Mouse (Mus musculus): Measurements from ENCODE around the gene AI661453. TPM values are rescaled to one million over a fixed set of nuclear protein-coding genes. Genes with fewer than 3 reads are reported as not detected.

Gene AI661453
- total and polyA plus RNA-seq, 3 experiments = not detected

DNA sequence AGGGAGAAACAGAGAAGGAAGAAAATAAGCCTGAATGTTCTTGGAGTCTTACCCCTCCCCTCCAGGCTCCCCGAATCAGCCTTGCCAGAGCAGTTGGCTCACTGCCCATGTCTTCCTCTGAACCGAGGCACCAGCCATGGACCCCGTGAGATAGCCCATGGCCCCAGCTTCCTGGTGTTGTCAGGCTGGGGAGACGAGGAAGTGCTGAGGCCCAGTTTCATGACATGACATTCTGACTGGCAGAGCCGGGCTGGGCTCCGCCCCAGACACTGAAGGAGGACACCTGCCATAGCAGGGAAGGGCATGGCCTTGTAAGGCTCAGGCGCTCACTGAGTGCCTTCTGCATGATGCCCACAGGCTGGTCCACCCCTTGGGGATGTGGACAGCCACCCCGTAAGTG lies 18.3 kb downstream of the AI661453 start (continued):
- TF ChIP-seq IRF4 (IDR thresholded peaks at IDR 0.05; ENCODE audit: low read depth, low read length) = no peak
- TF ChIP-seq NRF1 (IDR thresholded peaks at IDR 0.05; ENCODE audit: low read depth, low read length) = no peak; the same call in 1 of the 2 replicates
- no peak for TF ChIP-seq POLR2AphosphoS2 (IDR thresholded peaks at IDR 0.05; ENCODE audit: low read depth, low read length)
- no peak for TF ChIP-seq CHD1 (IDR thresholded peaks at IDR 0.05; ENCODE audit: low read depth, low read length)
- peak; percentile 78 for TF ChIP-seq TCF12 (IDR thresholded peaks at IDR 0.05; ENCODE audit: low read depth, low read length)
- 0 out of 2 replicates have a peak, but pooled peaks have one; percentile 37 for TF ChIP-seq TBP (conservative IDR thresholded peaks at IDR 0.05; ENCODE audit: low read depth, low read length)
- TF ChIP-seq MXI1 (IDR thresholded peaks at IDR 0.05; ENCODE audit: low read depth, low read length) = peak; percentile 47; the same call in 1 of the 2 replicates
- peak; percentile 52; the same call in 1 of the 2 replicates for TF ChIP-seq NELFE (IDR thresholded peaks at IDR 0.05; ENCODE audit: low read depth, low read length)
- TF ChIP-seq UBTF (IDR thresholded peaks at IDR 0.05; ENCODE audit: low read depth, low read length) = no peak
- TF ChIP-seq EP300 (IDR thresholded peaks at IDR 0.05; ENCODE audit: low read length) = no peak

DNA sequence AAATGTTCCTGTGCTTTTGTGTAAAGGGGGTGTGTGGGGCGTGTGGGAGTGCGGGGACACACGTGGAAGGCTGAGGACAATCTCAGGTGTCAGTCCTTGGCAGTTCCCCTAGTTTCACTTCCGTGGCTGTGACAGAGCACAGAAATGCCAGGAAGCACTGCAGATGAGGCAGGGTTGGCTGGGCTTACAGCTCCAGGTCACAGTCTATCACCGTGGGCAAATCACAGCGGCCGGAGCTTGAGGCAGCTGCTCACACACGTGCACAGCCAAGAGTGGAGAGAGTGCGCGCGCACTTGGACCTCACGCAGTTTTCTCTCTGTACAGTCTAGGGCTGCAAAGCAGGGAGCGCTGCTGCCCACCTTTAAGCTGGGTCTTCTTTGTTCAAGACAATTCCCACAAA lies 21.9 kb downstream of the AI661453 start:
- no peaks in the 10 kb centered on the region for H3K27me3 ChIP-seq (replicated peaks)

GRCm38 (mm10) chr17:47458936-47459335 lies 22.5 kb downstream of the AI661453 start:
- DNase-seq (ENCODE audit: extremely low read depth) = no peak
- dilution Hi-C loops (cut with MboI; ENCODE audit: extremely low pct_ligation_motif_present, extremely low pct_unique_long_range_greater_than_20kb, low sequenced_read_pairs) (no loop called here), in situ Hi-C loops (cut with MboI; ENCODE audit: low pct_ligation_motif_present, low pct_unique_long_range_greater_than_20kb, low sequenced_read_pairs) (no loop called here)

More for the DNA sequence above, 21.9 kb downstream of the AI661453 start:
- in situ Hi-C loops (cut with MboI; ENCODE audit: low pct_ligation_motif_present, low pct_unique_long_range_greater_than_20kb, low sequenced_read_pairs) = no loop called here
- no peak overlapping the region for H3K4me2 ChIP-seq (ENCODE audit: insufficient read depth, low read depth, poor library complexity, severe bottlenecking)
- no peaks in the 10 kb centered on the region for H3K9me3 ChIP-seq (replicated peaks; ENCODE audit: low read length)
- dilution Hi-C loops (cut with MboI; ENCODE audit: extremely low pct_ligation_motif_present, extremely low pct_unique_long_range_greater_than_20kb, low sequenced_read_pairs) = no loop called here
- peaks cover 18 to 47% of the 10 kb centered on the region in 2 experiments for H3K4me1 ChIP-seq (ENCODE audit: control insufficient read depth in 1 of 2, insufficient read depth in 2 of 2)
- no peaks in the 10 kb centered on the region for H3K79me2 ChIP-seq (replicated peaks; ENCODE audit: control insufficient read depth, extremely low read depth, insufficient read depth, poor library complexity, severe bottlenecking)
- no peak overlapping the region for H3K27ac ChIP-seq (ENCODE audit: insufficient read depth, low read depth)
- no peak overlapping the region for H3K4me3 ChIP-seq (replicated peaks in 1 of 3; ENCODE audit: low read depth in 2 of 3, low read length in 2 of 3, poor library complexity in 1 of 3)
- no peak for DNase-seq (ENCODE audit: extremely low read depth)
- TF ChIP-seq ZNF384 (IDR thresholded peaks at IDR 0.05; ENCODE audit: low read depth, low read length) = no peak
- no peak overlapping the region for H3K9ac ChIP-seq (ENCODE audit: insufficient read depth, low read depth)
- H3K36me3 ChIP-seq (replicated peaks in 1 of 2; ENCODE audit: control insufficient read depth in 1 of 2, insufficient read depth in 1 of 2, low read length in 1 of 2) = no peaks in the 10 kb centered on the region

More at GRCm38 (mm10) chr17:47458936-47459335, 22.5 kb downstream of the AI661453 start:
- Histone ChIP-seq H3K4me1 (ENCODE audit: control insufficient read depth in 1 of 2, insufficient read depth in 2 of 2) (peaks cover 18 to 47% of the 10 kb centered on the region in 2 experiments), H3K9me3 (replicated peaks; ENCODE audit: low read length) (no peaks in the 10 kb centered on the region), H3K27ac (ENCODE audit: insufficient read depth, low read depth) (no peak overlapping the region), H3K79me2 (replicated peaks; ENCODE audit: control insufficient read depth, extremely low read depth, insufficient read depth, poor library complexity, severe bottlenecking) (no peaks in the 10 kb centered on the region), H3K4me2 (ENCODE audit: insufficient read depth, low read depth, poor library complexity, severe bottlenecking) (no peak overlapping the region), H3K36me3 (replicated peaks in 1 of 2; ENCODE audit: control insufficient read depth in 1 of 2, insufficient read depth in 1 of 2, low read length in 1 of 2) (no peaks in the 10 kb centered on the region), H3K27me3 (replicated peaks) (no peaks in the 10 kb centered on the region), H3K4me3 (replicated peaks in 1 of 3; ENCODE audit: low read depth in 2 of 3, low read length in 2 of 3, poor library complexity in 1 of 3) (no peak overlapping the region), H3K9ac (ENCODE audit: insufficient read depth, low read depth) (no peak overlapping the region)
- TF ChIP-seq KAT2A (IDR thresholded peaks at IDR 0.05; ENCODE audit: insufficient replicate concordance, low read length) = no peak
- TF ChIP-seq CHD1 (IDR thresholded peaks at IDR 0.05; ENCODE audit: low read depth, low read length) = no peak
- TF ChIP-seq JUND (conservative IDR thresholded peaks at IDR 0.05; ENCODE audit: low read depth, low read length) = no peak
- TF ChIP-seq SIN3A (IDR thresholded peaks at IDR 0.05; ENCODE audit: low read length) = no peak
- TF ChIP-seq ELF1 (IDR thresholded peaks at IDR 0.05; ENCODE audit: low read depth, low read length) = no peak
- no peak for TF ChIP-seq IRF4 (IDR thresholded peaks at IDR 0.05; ENCODE audit: low read depth, low read length)
- TF ChIP-seq USF1 (IDR thresholded peaks at IDR 0.05; ENCODE audit: low read depth, low read length) = no peak
- TF ChIP-seq NRF1 (IDR thresholded peaks at IDR 0.05; ENCODE audit: low read depth, low read length) = no peak
- TF ChIP-seq NELFE (IDR thresholded peaks at IDR 0.05; ENCODE audit: low read depth, low read length) = no peak
- no peak for TF ChIP-seq MAX (IDR thresholded peaks at IDR 0.05; ENCODE audit: low read length)
- TF ChIP-seq RAD21 (IDR thresholded peaks at IDR 0.05; ENCODE audit: low read depth, low read length) = no peak
- no peak for TF ChIP-seq GABPA (IDR thresholded peaks at IDR 0.05; ENCODE audit: insufficient replicate concordance, low read depth, low read length)
- no peak for TF ChIP-seq JUN (IDR thresholded peaks at IDR 0.05; ENCODE audit: insufficient read depth, low read depth, low read length)
- TF ChIP-seq PAX5 (IDR thresholded peaks at IDR 0.05; ENCODE audit: low read length) = no peak
- TF ChIP-seq HCFC1 (IDR thresholded peaks at IDR 0.05; ENCODE audit: low read depth, low read length) = no peak
- no peak for TF ChIP-seq CTCF (conservative IDR thresholded peaks at IDR 0.05 in 1 of 2, IDR thresholded peaks at IDR 0.05 in 1 of 2; ENCODE audit: low read depth in 2 of 2, low read length in 2 of 2)

Measured in CH12.LX (cell line).